Mouse (Mus musculus): ENCODE measurements around the gene Hykk.
"Not testable (repeated sequence)": the region's sequence is repeated elsewhere in the genome, so short reads cannot be mapped to it uniquely, and the experiment has no call there.

The Hykk gene

GRCm38 (mm10) chr9:54917010-54917677 lies at the start of gene Hykk:
Hykk (plus strand) TSS chr9:54917283.
- peak; percentile 91 to 94 for DNase-seq

- no peak for DNase-seq
Measured at GRCm38 (mm10) chr9:54878759-54879158, 38.3 kb upstream of the Hykk start.

- no peak for DNase-seq
Measured at GRCm38 (mm10) chr9:54892111-54892510, 25.0 kb upstream of the Hykk start.

GRCm38 (mm10) chr9:54897097-54897496 lies 20.0 kb upstream of the Hykk start:
- DNase-seq, result no peak

GRCm38 (mm10) chr9:54909446-54909845 lies 7.6 kb upstream of the Hykk start:
- DNase-seq, result no peak

- DNase-seq, result no peak
Measured at GRCm38 (mm10) chr9:54915576-54915975, 1.5 kb upstream of the Hykk start.

- DNase-seq, result no peak
Measured at GRCm38 (mm10) chr9:54916401-54916800, 682 bp upstream of the Hykk start.

- DNase-seq, result no peak
Measured at GRCm38 (mm10) chr9:54918191-54918590, 1.1 kb downstream of the Hykk start.

- no peak for DNase-seq
Measured at GRCm38 (mm10) chr9:54918781-54919180, 1.7 kb downstream of the Hykk start.

- DNase-seq, result no peak
Measured at GRCm38 (mm10) chr9:54919946-54920345, 2.9 kb downstream of the Hykk start.

GRCm38 (mm10) chr9:54930741-54931140 lies 13.7 kb downstream of the Hykk start:
- DNase-seq, result no peak

- DNase-seq, result no peak
Measured at GRCm38 (mm10) chr9:54931765-54932164, 14.7 kb downstream of the Hykk start.

GRCm38 (mm10) chr9:54932379-54932778 lies 15.3 kb downstream of the Hykk start:
- no peak for DNase-seq

- DNase-seq, result no peak
Measured at GRCm38 (mm10) chr9:54942071-54942470, 25.0 kb downstream of the Hykk start.

- no peak for DNase-seq
Measured at GRCm38 (mm10) chr9:54944467-54944866, 27.4 kb downstream of the Hykk start.

- no peak for DNase-seq
Measured at GRCm38 (mm10) chr9:54946256-54946655, 29.2 kb downstream of the Hykk start.

GRCm38 (mm10) chr9:54949465-54949864 lies 32.4 kb downstream of the Hykk start:
- no peak for DNase-seq

GRCm38 (mm10) chr9:54950162-54950561 lies 33.1 kb downstream of the Hykk start:
- not testable (repeated sequence) for DNase-seq

GRCm38 (mm10) chr9:54950575-54951321 lies 33.7 kb downstream of the Hykk start, which contains the start of the genes Psma4 and AY074887:
Psma4 (plus strand) TSS chr9:54950790.
AY074887 (minus strand) TSS chr9:54950998.
- peak; percentile 94 to 96 for DNase-seq

GRCm38 (mm10) chr9:54961059-54961458 lies 44.0 kb downstream of the Hykk start:
- no peak for DNase-seq

GRCm38 (mm10) chr9:54963669-54964068 lies 46.6 kb downstream of the Hykk start:
- DNase-seq, result no peak

- DNase-seq, result no peak
Measured at GRCm38 (mm10) chr9:54969972-54970637, 53.0 kb downstream of the Hykk start.

- no peak for DNase-seq
Measured at GRCm38 (mm10) chr9:54980674-54981073, 63.6 kb downstream of the Hykk start, which contains the start of gene Chrna5. Chrna5 (plus strand) TSS chr9:54980880.

All from B cell, adult 2 months (primary cell).